Mouse (Mus musculus): ENCODE results near the gene Ubxn7.

DNA sequence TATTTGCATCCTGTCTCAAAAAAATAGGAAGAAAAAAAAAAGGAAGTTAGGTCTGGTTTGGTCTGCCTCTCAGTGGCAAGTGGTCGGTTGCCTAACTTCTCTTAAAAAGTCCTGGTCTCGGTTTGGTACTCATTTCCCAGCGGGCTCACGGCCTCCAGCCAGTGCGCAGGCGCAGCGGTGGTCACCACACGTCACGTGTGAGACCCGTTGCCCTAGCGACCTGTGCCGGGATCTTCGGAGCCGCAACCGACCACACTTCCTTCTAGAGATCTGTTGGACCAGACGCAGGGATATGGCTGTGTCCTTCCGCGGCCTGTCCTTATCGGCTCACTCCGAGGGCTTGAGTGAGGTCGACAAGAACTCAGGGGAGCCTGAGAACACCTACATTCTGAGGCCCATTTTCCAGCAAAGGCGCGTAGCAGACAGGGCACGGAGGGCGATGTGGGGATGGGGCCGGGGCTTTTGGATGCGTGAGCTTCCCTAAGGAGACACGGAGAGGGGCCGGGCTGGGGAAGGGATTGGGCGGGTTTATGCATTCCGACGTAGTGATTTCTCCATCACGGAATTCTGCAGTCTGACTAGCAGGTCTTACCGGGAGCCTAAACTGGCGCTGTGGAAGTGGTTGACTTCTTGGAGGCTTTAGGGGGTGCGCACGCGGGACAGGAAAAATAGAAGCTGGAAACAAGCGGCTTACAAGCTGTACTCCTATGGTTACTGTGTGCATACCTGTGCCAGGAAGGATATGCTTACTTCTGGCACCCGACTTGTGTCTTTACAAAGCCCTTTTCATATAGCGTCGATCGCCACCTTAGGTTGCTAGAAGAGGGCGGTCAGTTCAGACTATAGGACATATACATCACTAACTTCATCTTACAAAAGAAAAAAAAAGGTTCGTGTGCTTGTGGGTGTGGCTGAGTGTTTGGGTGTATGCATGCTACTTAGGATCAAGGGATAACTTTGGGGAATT lies 87.7 kb downstream of the Ubxn7 start, which contains the start of gene Tctex1d2:
- TF ChIP-seq CTCF (IDR thresholded peaks at IDR 0.05; ENCODE audit: low read depth, low read length) (no peak), POLR2A (IDR thresholded peaks at IDR 0.05; ENCODE audit: extremely low read depth, insufficient read depth, low read length) (no peak)
